ENCODE assay signal across 30 mouse cellular contexts in genomic region chr1:180018218-180018617, GRCm38 (mm10).
"Had no signal": no experiment of that assay in that cellular context is flagged by ENCODE, and none has a peak within 500 bp of the region (broad histone marks: within the 10 kb centered on the region; RNA-seq: fewer than 3 reads in every experiment).

No protein-coding gene starts in this region.

- H3K9ac ChIP-seq: limb, embryonic 12.5 days; limb, embryonic 13.5 days; limb, embryonic 15.5 days; liver, embryonic 13.5 days; liver, embryonic 14.5 days; liver, embryonic 15.5 days; lung, embryonic 14.5 days; lung, embryonic 15.5 days; midbrain, embryonic 12.5 days; midbrain, embryonic 13.5 days; midbrain, embryonic 15.5 days; neural tube, embryonic 12.5 days had no signal

- H3K4me3 ChIP-seq: left cerebral cortex, adult 2 months; limb, embryonic 10.5 days; limb, embryonic 12.5 days; limb, embryonic 13.5 days; limb, embryonic 15.5 days; liver, embryonic 13.5 days; liver, embryonic 15.5 days; lung, embryonic 15.5 days; megakaryocyte, embryonic 14.5 days; midbrain, embryonic 10.5 days; midbrain, embryonic 12.5 days; midbrain, embryonic 13.5 days; midbrain, embryonic 15.5 days; myocyte; neural tube, embryonic 12.5 days had no signal

- H3K36me3 ChIP-seq: limb, embryonic 10.5 days; limb, embryonic 12.5 days; limb, embryonic 13.5 days; limb, embryonic 15.5 days; liver, embryonic 13.5 days; liver, embryonic 15.5 days; lung, embryonic 15.5 days; midbrain, embryonic 10.5 days; midbrain, embryonic 12.5 days; midbrain, embryonic 13.5 days; midbrain, embryonic 15.5 days; neural tube, embryonic 12.5 days had no signal

- H3K27ac ChIP-seq: left cerebral cortex, adult 2 months; limb, embryonic 10.5 days; limb, embryonic 12.5 days; limb, embryonic 13.5 days; limb, embryonic 15.5 days; liver, embryonic 13.5 days; liver, embryonic 14.5 days; liver, embryonic 15.5 days; lung, embryonic 15.5 days; macrophage; midbrain, embryonic 10.5 days; midbrain, embryonic 12.5 days; midbrain, embryonic 13.5 days; midbrain, embryonic 15.5 days; neural tube, embryonic 12.5 days had no signal

- H3K27me3 ChIP-seq: limb, embryonic 12.5 days; limb, embryonic 13.5 days; limb, embryonic 15.5 days; liver, embryonic 13.5 days; liver, embryonic 15.5 days; lung, embryonic 15.5 days; megakaryocyte, embryonic 14.5 days; midbrain, embryonic 12.5 days; midbrain, embryonic 13.5 days; midbrain, embryonic 15.5 days; neural tube, embryonic 12.5 days had no signal

- H3K4me2 ChIP-seq: limb, embryonic 12.5 days; limb, embryonic 13.5 days; limb, embryonic 15.5 days; liver, embryonic 13.5 days; liver, embryonic 15.5 days; lung, embryonic 14.5 days; lung, embryonic 15.5 days; midbrain, embryonic 11.5 days; midbrain, embryonic 12.5 days; midbrain, embryonic 13.5 days; midbrain, embryonic 15.5 days; neural tube, embryonic 12.5 days had no signal

- DNase-seq: left cerebral cortex, postnatal 4 days; liver; liver, embryonic 13.5 days; lung, adult 18-20 months; lung, adult 2 months; lung, embryonic 14.5 days; lung, postnatal 10 days; lung, postnatal 14 days; lung, postnatal 36 days; lung, postnatal 4 days; midbrain, embryonic 14.5 days had no signal

- ATAC-seq: lung, postnatal 0 days; midbrain, embryonic 13.5 days; midbrain, embryonic 15.5 days; midbrain, embryonic 16.5 days had no signal

- H3K9me3 ChIP-seq: limb, embryonic 10.5 days; limb, embryonic 12.5 days; limb, embryonic 13.5 days; limb, embryonic 15.5 days; liver, embryonic 13.5 days; liver, embryonic 15.5 days; lung, embryonic 15.5 days; megakaryocyte, embryonic 14.5 days; midbrain, embryonic 10.5 days; midbrain, embryonic 12.5 days; midbrain, embryonic 13.5 days; midbrain, embryonic 15.5 days; neural tube, embryonic 12.5 days had no signal

- H3K4me1 ChIP-seq: limb, embryonic 10.5 days; limb, embryonic 12.5 days; limb, embryonic 15.5 days; midbrain, embryonic 12.5 days; midbrain, embryonic 13.5 days; midbrain, embryonic 15.5 days; neural tube, embryonic 12.5 days had no signal
